Mouse (Mus musculus): Measurements from ENCODE around the gene Actrt3. TPM values are rescaled to one million over a fixed set of nuclear protein-coding genes. Genes with fewer than 3 reads are reported as not detected.
A peak's percentile ranks its signal among the peaks of the same experiment; 100 is the strongest.

The Actrt3 gene
- total RNA-seq, 1 experiment = not detected

GRCm38 (mm10) chr3:30595111-30595832 lies 4.5 kb downstream of the Actrt3 start:
- Histone ChIP-seq H3K36me3 (ENCODE audit: control insufficient read depth, insufficient read depth, low read length, poor library complexity, severe bottlenecking) (no peaks in the 10 kb centered on the region), H3K27ac (ENCODE audit: insufficient read depth, low read depth, low read length, poor library complexity, severe bottlenecking) (no peak overlapping the region), H3K4me3 (ENCODE audit: insufficient read depth in 1 of 2, low read depth in 1 of 2, low read length in 2 of 2, poor library complexity in 1 of 2, severe bottlenecking in 1 of 2) (peak overlapping the region; percentile 65 to 85), H3K9me3 (ENCODE audit: control insufficient read depth, insufficient read depth, low read depth, low read length) (no peaks in the 10 kb centered on the region), H3K9ac (ENCODE audit: insufficient read depth, low read depth, low read length, poor library complexity, severe bottlenecking) (peak overlapping the region; percentile 77), H3K4me1 (ENCODE audit: control insufficient read depth in 2 of 2, insufficient read depth in 2 of 2, low read length in 2 of 2, poor library complexity in 1 of 2) (peaks cover 2 to 8% of the 10 kb centered on the region in 2 experiments; a peak in 1 of 4 replicates)
- in situ Hi-C loops (cut with MboI; ENCODE audit: low sequenced_read_pairs in 2 of 2, unreplicated experiment in 2 of 2) = loop anchor here (10.0 to 25.0 kb wide), 2 partner anchors 130 to 367 kb away; partner anchors contain the start of gene Phc3 (in 1 of the 2)
- TF ChIP-seq ZC3H11A (IDR thresholded peaks at IDR 0.05; ENCODE audit: borderline replicate concordance, low read depth, low read length) = no peak
- no peak for TF ChIP-seq MAFK (IDR thresholded peaks at IDR 0.05; ENCODE audit: insufficient read depth, low read depth, low read length)
- TF ChIP-seq ZNF384 (IDR thresholded peaks at IDR 0.05; ENCODE audit: low read depth, low read length) = no peak
- TF ChIP-seq HCFC1 (IDR thresholded peaks at IDR 0.05; ENCODE audit: borderline replicate concordance, insufficient read depth, low read length) = no peak
- no peak for TF ChIP-seq CHD2 (IDR thresholded peaks at IDR 0.05; ENCODE audit: low read depth, low read length)
- peak; percentile 16 for DNase-seq (ENCODE audit: low read depth, low spot score)

GRCm38 (mm10) chr3:30593719-30594485 lies 5.8 kb downstream of the Actrt3 start:
- in situ Hi-C loops (cut with MboI; ENCODE audit: low sequenced_read_pairs in 2 of 2, unreplicated experiment in 2 of 2) = loop anchor here (10.0 to 25.0 kb wide), 2 partner anchors 131 to 368 kb away; partner anchors contain the start of gene Phc3 (in 1 of the 2)
- no peaks in the 10 kb centered on the region for H3K9me3 ChIP-seq (ENCODE audit: control insufficient read depth, insufficient read depth, low read depth, low read length)
- no peak for TF ChIP-seq MAFK (IDR thresholded peaks at IDR 0.05; ENCODE audit: insufficient read depth, low read depth, low read length)
- TF ChIP-seq HCFC1 (IDR thresholded peaks at IDR 0.05; ENCODE audit: borderline replicate concordance, insufficient read depth, low read length) = no peak
- 0 out of 2 replicates have a peak, but pooled peaks have one; percentile 19 for TF ChIP-seq ZC3H11A (IDR thresholded peaks at IDR 0.05; ENCODE audit: borderline replicate concordance, low read depth, low read length)
- TF ChIP-seq ZNF384 (IDR thresholded peaks at IDR 0.05; ENCODE audit: low read depth, low read length) = peak; percentile 90

GRCm38 (mm10) chr3:30592418-30592853 lies 7.3 kb downstream of the Actrt3 start:
- DNase-seq (ENCODE audit: low read depth, low spot score) = peak; percentile 49
- H3K9ac ChIP-seq (ENCODE audit: insufficient read depth, low read depth, low read length, poor library complexity, severe bottlenecking) = no peak overlapping the region
- no peak for TF ChIP-seq MAFK (IDR thresholded peaks at IDR 0.05; ENCODE audit: insufficient read depth, low read depth, low read length)
- 0 out of 2 replicates have a peak, but pooled peaks have one; percentile 24 for TF ChIP-seq HCFC1 (IDR thresholded peaks at IDR 0.05; ENCODE audit: borderline replicate concordance, insufficient read depth, low read length)
- 0 out of 2 replicates have a peak, but pooled peaks have one; percentile 67 for TF ChIP-seq ZC3H11A (IDR thresholded peaks at IDR 0.05; ENCODE audit: borderline replicate concordance, low read depth, low read length)
- no peak for TF ChIP-seq CHD2 (IDR thresholded peaks at IDR 0.05; ENCODE audit: low read depth, low read length)
- no peak for TF ChIP-seq ZNF384 (IDR thresholded peaks at IDR 0.05; ENCODE audit: low read depth, low read length)
- no peaks in the 10 kb centered on the region for H3K9me3 ChIP-seq (ENCODE audit: control insufficient read depth, insufficient read depth, low read depth, low read length)
- peaks cover 2 to 8% of the 10 kb centered on the region in 2 experiments; a peak in 1 of 4 replicates for H3K4me1 ChIP-seq (ENCODE audit: control insufficient read depth in 2 of 2, insufficient read depth in 2 of 2, low read length in 2 of 2, poor library complexity in 1 of 2)
- H3K27ac ChIP-seq (ENCODE audit: insufficient read depth, low read depth, low read length, poor library complexity, severe bottlenecking) = no peak overlapping the region
- no peak overlapping the region for H3K4me3 ChIP-seq (ENCODE audit: insufficient read depth in 1 of 2, low read depth in 1 of 2, low read length in 2 of 2, poor library complexity in 1 of 2, severe bottlenecking in 1 of 2)
- in situ Hi-C loops (cut with MboI; ENCODE audit: low sequenced_read_pairs in 2 of 2, unreplicated experiment in 2 of 2) = loop anchor here (10.0 to 25.0 kb wide), 2 partner anchors 132 to 370 kb away; partner anchors contain the start of gene Phc3 (in 1 of the 2)
- H3K36me3 ChIP-seq (ENCODE audit: control insufficient read depth, insufficient read depth, low read length, poor library complexity, severe bottlenecking) = no peaks in the 10 kb centered on the region

More at GRCm38 (mm10) chr3:30593719-30594485, 5.8 kb downstream of the Actrt3 start:
- Histone ChIP-seq H3K4me3 (ENCODE audit: insufficient read depth in 1 of 2, low read depth in 1 of 2, low read length in 2 of 2, poor library complexity in 1 of 2, severe bottlenecking in 1 of 2) (no peak overlapping the region), H3K27ac (ENCODE audit: insufficient read depth, low read depth, low read length, poor library complexity, severe bottlenecking) (no peak overlapping the region), H3K9ac (ENCODE audit: insufficient read depth, low read depth, low read length, poor library complexity, severe bottlenecking) (no peak overlapping the region), H3K36me3 (ENCODE audit: control insufficient read depth, insufficient read depth, low read length, poor library complexity, severe bottlenecking) (no peaks in the 10 kb centered on the region), H3K4me1 (ENCODE audit: control insufficient read depth in 2 of 2, insufficient read depth in 2 of 2, low read length in 2 of 2, poor library complexity in 1 of 2) (peaks cover 2 to 8% of the 10 kb centered on the region in 2 experiments; a peak in 1 of 4 replicates)
- peak; percentile 27 for DNase-seq (ENCODE audit: low read depth, low spot score)

GRCm38 (mm10) chr3:30588865-30589264 lies 10.9 kb downstream of the Actrt3 start:
- in situ Hi-C loops (cut with MboI; ENCODE audit: low sequenced_read_pairs in 2 of 2, unreplicated experiment in 2 of 2) = loop anchor here in 1 of 2 experiments (25.0 kb wide), 1 partner anchor 373 kb away; the partner anchor contains the start of gene Phc3
- Histone ChIP-seq H3K4me3 (ENCODE audit: insufficient read depth in 1 of 2, low read depth in 1 of 2, low read length in 2 of 2, poor library complexity in 1 of 2, severe bottlenecking in 1 of 2) (no peak overlapping the region), H3K36me3 (ENCODE audit: control insufficient read depth, insufficient read depth, low read length, poor library complexity, severe bottlenecking) (no peaks in the 10 kb centered on the region), H3K9me3 (ENCODE audit: control insufficient read depth, insufficient read depth, low read depth, low read length) (no peaks in the 10 kb centered on the region), H3K4me1 (ENCODE audit: control insufficient read depth in 2 of 2, insufficient read depth in 2 of 2, low read length in 2 of 2, poor library complexity in 1 of 2) (peaks cover 2 to 7% of the 10 kb centered on the region in 2 experiments; a peak in 1 of 4 replicates), H3K9ac (ENCODE audit: insufficient read depth, low read depth, low read length, poor library complexity, severe bottlenecking) (no peak overlapping the region), H3K27ac (ENCODE audit: insufficient read depth, low read depth, low read length, poor library complexity, severe bottlenecking) (no peak overlapping the region)
- DNase-seq (ENCODE audit: low read depth, low spot score) = no peak
- TF ChIP-seq CHD2 (IDR thresholded peaks at IDR 0.05; ENCODE audit: low read depth, low read length) (no peak), ZNF384 (IDR thresholded peaks at IDR 0.05; ENCODE audit: low read depth, low read length) (no peak), HCFC1 (IDR thresholded peaks at IDR 0.05; ENCODE audit: borderline replicate concordance, insufficient read depth, low read length) (no peak), ZC3H11A (IDR thresholded peaks at IDR 0.05; ENCODE audit: borderline replicate concordance, low read depth, low read length) (no peak), MAFK (IDR thresholded peaks at IDR 0.05; ENCODE audit: insufficient read depth, low read depth, low read length) (no peak)

Data from ES-E14 (cell line).